Mouse (Mus musculus) neural tube, embryonic 14.5 days (tissue): ENCODE measurements at regions not wholly inside any gene's neighbourhood (a gene's known extent, or its start where the extent isn't known, plus 50 kb on each side); places are given as distances from the start of the nearest gene placed in this dataset.

Source experiments
- ATAC-seq: fragments of 200-750 bp; cut with Nextera tagmentation; 2 replicates; pipeline ENCODE4 v1.8.0; 2017; ENCODE audit warnings: low read depth, mild to moderate bottlenecking, moderate TSS enrichment, moderate library complexity
- H3K27ac ChIP-seq: fragments of 300-500 bp; sonication (generic); 2 replicates; pipeline ENCODE4 v1.5.1; 2014; ENCODE audit warnings: low read depth, mild to moderate bottlenecking, control low read depth, low read length, moderate library complexity, mixed read lengths
- H3K27me3 ChIP-seq: fragments of 300-500 bp; sonication (generic); 2 replicates; pipeline ENCODE4 v1.6.1; 2014; ENCODE audit warnings: low read length; ENCODE audit not compliant: control insufficient read depth, insufficient read depth
- H3K36me3 ChIP-seq: fragments of 300-500 bp; sonication (generic); 2 replicates; pipeline ENCODE4 v1.6.1; 2014; ENCODE audit warnings: low read length, mixed read lengths; ENCODE audit not compliant: control insufficient read depth, insufficient read depth
- H3K4me1 ChIP-seq: fragments of 300-500 bp; sonication (generic); 2 replicates; pipeline ENCODE4 v1.6.1; 2014; ENCODE audit warnings: low read length; ENCODE audit not compliant: control insufficient read depth, insufficient read depth
- H3K4me2 ChIP-seq: fragments of 300-500 bp; sonication (generic); 2 replicates; pipeline ENCODE4 v1.6.1; 2014; ENCODE audit warnings: mild to moderate bottlenecking, low read depth, low read length, control low read depth
- H3K4me3 ChIP-seq: fragments of 300-500 bp; sonication (generic); 2 replicates; pipeline ENCODE4 v1.5.1; 2014; ENCODE audit warnings: low read depth, low read length, control low read depth, mixed read lengths
- H3K9ac ChIP-seq: fragments of 300-500 bp; sonication (generic); replicated peaks from 2 replicates; pipeline ENCODE4 v1.6.1; 2014; ENCODE audit warnings: low read depth, mild to moderate bottlenecking, control low read depth, low read length, mixed read lengths
- H3K9me3 ChIP-seq: fragments of 300-500 bp; sonication (generic); 2 replicates; pipeline ENCODE4 v1.6.1; 2016; ENCODE audit warnings: low read length; ENCODE audit not compliant: control insufficient read depth
- WGBS: fragments of 180-500 bp; shearing (Covaris S2); extraction: QIAGEN DNeasy Blood & Tissue Kit; methylation state at CpG from one replicate; pipeline ENCODE4 v1.1.7; 2014; 5-methylcytosine and 5-hydroxymethylcytosine counted together

- Histone ChIP-seq H3K4me3 (no peak overlapping the region), H3K9me3 (no peaks in the 10 kb centered on the region), H3K36me3 (no peaks in the 10 kb centered on the region), H3K9ac (no peak overlapping the region), H3K4me1 (no peaks in the 10 kb centered on the region), H3K4me2 (no peak overlapping the region), H3K27me3 (no peaks in the 10 kb centered on the region), H3K27ac (no peak overlapping the region)
- no peak for ATAC-seq
Observed at GRCm38 (mm10) chr6:98731010-98731530, 388.5 kb upstream of the Gm765 start.

DNA sequence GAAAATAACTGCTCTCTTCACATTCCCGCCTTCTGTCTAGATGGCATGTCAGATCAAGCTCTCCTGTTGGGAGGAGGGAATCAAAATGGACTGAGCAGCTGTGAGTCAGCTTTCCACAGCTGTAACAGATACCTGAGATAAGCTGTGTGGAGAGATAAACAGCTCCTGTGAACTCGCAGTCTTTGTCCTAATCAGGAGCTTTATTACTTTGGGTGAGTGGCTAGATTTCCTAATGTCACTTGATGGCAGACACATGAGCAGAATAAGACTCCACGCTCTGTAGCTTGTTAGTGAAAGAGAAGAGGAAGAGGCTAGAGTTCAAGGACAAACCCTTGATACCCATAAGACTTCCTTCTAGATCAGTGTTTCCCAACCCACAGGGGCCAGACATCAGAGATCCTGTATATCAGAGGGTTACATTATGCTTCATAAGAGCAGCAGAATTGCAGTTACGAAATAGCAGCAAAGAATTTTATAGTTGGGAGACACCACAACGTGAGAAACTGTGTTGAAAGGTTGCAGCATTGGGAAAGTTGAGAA lies 384.1 kb upstream of the Gm765 start:
- Histone ChIP-seq H3K27ac (no peak overlapping the region), H3K9me3 (no peaks in the 10 kb centered on the region), H3K9ac (no peak overlapping the region), H3K27me3 (no peaks in the 10 kb centered on the region), H3K4me1 (no peaks in the 10 kb centered on the region), H3K4me2 (no peak overlapping the region), H3K4me3 (no peak overlapping the region), H3K36me3 (no peaks in the 10 kb centered on the region)
- no peak for ATAC-seq
- 84% methylated on average over 5 of the region's 5 CpGs for WGBS

DNA sequence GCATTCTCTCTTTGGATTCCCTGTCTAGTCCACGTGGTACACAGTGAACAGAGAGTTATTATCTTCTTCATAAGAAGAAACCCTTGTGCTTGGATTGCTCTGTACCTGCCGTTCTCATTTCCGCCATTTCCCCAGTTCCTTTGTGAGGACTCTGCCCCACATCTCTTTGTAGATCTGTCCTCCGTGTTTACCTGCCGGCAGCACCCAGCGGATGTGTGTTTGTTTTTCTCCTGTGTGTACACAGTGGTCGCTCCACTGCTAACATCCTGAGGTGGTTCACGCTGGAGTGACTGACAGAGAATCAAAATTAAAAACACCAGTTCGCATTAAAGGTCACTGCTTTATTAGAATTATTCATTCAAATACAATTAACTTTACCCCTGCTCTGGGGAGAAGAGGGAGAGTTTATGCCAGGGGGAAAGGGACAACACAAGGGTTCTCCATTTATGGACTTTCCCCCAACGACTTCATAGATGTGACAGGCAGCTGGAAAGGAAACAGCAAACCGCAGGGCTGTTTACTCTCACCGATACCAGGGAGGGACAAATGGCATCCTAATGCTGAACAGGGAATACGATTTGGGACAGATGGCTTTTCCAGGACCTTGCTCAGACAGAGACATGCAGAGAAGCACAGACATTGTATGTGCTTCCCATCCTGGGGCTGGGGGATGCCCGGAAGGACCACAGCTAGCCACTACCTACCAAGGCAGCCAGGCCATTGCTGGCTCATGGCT lies 362.5 kb upstream of the Gm765 start:
- Histone ChIP-seq H3K36me3 (no peaks in the 10 kb centered on the region), H3K4me3 (no peak overlapping the region), H3K27ac (no peak overlapping the region), H3K9ac (no peak overlapping the region), H3K4me2 (no peak overlapping the region), H3K4me1 (no peaks in the 10 kb centered on the region), H3K27me3 (no peaks in the 10 kb centered on the region), H3K9me3 (no peaks in the 10 kb centered on the region)
- no peak for ATAC-seq
- 76% methylated on average over 14 of the region's 14 CpGs for WGBS

- H3K4me3 ChIP-seq: no peak overlapping the region
- H3K36me3 ChIP-seq: no peaks in the 10 kb centered on the region
- no peak for ATAC-seq
- H3K27me3 ChIP-seq: no peaks in the 10 kb centered on the region
- H3K4me2 ChIP-seq: no peak overlapping the region
- H3K27ac ChIP-seq: no peak overlapping the region
- WGBS: 78% methylated on average over 7 of the region's 7 CpGs
- H3K9me3 ChIP-seq: no peaks in the 10 kb centered on the region
- H3K4me1 ChIP-seq: no peaks in the 10 kb centered on the region
- H3K9ac ChIP-seq: no peak overlapping the region
Observed at GRCm38 (mm10) chr6:98697571-98697970, 355.0 kb upstream of the Gm765 start.

DNA sequence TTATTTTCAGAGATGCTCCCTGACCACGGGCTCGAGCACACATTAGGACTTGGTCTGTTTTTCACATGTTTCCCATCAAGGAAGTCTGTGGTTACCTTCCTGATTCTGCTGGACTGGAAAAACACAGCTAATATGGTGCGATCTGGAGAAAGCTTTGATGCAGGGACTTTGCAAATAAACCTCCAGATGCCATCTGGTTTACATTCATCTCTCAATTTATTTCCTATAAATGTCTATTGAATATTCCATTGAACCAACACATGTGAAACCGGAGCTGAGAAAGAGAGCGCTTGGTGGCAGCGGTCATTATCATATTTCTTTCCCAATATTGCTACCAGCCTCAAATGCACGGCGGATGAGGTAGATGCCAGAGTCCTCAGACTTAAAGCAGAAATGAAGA lies 350.9 kb upstream of the Gm765 start:
- H3K4me2 ChIP-seq: no peak overlapping the region
- H3K4me3 ChIP-seq: no peak overlapping the region
- H3K36me3 ChIP-seq: no peaks in the 10 kb centered on the region
- no peaks in the 10 kb centered on the region for H3K9me3 ChIP-seq
- no peak overlapping the region for H3K27ac ChIP-seq
- H3K4me1 ChIP-seq: no peaks in the 10 kb centered on the region
- WGBS: 70% methylated on average over 8 of the region's 8 CpGs
- H3K9ac ChIP-seq: no peak overlapping the region
- ATAC-seq: no peak
- H3K27me3 ChIP-seq: no peaks in the 10 kb centered on the region

GRCm38 (mm10) chr6:98690133-98690532 lies 347.6 kb upstream of the Gm765 start:
- Histone ChIP-seq H3K4me3 (no peak overlapping the region), H3K4me2 (no peak overlapping the region), H3K4me1 (no peaks in the 10 kb centered on the region), H3K27ac (no peak overlapping the region), H3K36me3 (no peaks in the 10 kb centered on the region), H3K9me3 (no peaks in the 10 kb centered on the region), H3K9ac (no peak overlapping the region), H3K27me3 (no peaks in the 10 kb centered on the region)
- WGBS: 54% methylated on average over 9 of the region's 9 CpGs
- no peak for ATAC-seq

DNA sequence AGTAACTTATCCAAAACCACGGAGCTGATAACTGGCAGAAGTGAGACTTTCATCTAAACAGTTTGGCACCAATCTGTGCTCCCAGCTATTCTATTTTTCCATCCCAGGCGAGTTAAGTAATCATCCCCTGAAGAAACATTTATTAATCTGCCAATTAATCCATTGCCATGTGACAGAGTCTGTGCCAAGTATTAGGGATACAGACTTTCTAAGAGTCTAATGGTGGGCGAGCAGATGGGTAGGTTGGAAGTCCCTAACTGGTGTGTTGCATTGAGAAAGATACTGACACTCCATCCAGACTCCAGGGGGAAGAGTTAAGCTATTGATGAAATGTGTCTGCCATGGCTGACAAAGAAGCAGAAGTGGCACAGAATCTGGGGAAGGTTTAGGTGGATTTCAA lies 346.8 kb upstream of the Gm765 start:
- Histone ChIP-seq H3K27me3 (no peaks in the 10 kb centered on the region), H3K4me3 (no peak overlapping the region), H3K4me1 (no peaks in the 10 kb centered on the region), H3K9ac (no peak overlapping the region), H3K27ac (no peak overlapping the region), H3K9me3 (no peaks in the 10 kb centered on the region), H3K4me2 (no peak overlapping the region), H3K36me3 (no peaks in the 10 kb centered on the region)
- WGBS: 75% methylated on average over 3 of the region's 3 CpGs
- ATAC-seq: no peak

DNA sequence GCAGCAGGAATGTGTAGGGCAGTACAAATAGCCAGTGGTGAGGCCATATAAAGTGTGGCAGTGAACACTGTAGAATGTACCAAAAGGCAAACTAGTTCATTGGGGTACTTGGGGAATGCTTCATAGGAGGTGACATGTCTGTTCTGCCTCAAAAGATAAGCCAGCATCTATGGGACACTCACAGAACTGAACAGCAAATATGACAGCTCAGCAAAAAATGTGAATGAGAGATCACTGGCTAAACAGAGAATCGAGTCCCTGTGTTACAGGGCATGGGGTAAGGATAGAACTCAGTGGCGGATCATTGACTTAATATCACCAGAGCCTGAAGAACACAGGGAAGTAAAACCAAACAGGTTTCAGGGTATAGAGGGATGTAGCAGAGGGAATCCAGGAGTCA lies 346.1 kb upstream of the Gm765 start:
- H3K4me3 ChIP-seq: no peak overlapping the region
- no peaks in the 10 kb centered on the region for H3K36me3 ChIP-seq
- H3K4me2 ChIP-seq: no peak overlapping the region
- no peaks in the 10 kb centered on the region for H3K27me3 ChIP-seq
- H3K27ac ChIP-seq: no peak overlapping the region
- no peaks in the 10 kb centered on the region for H3K9me3 ChIP-seq
- no peaks in the 10 kb centered on the region for H3K4me1 ChIP-seq
- 95% methylated on average over 2 of the region's 2 CpGs for WGBS
- no peak overlapping the region for H3K9ac ChIP-seq
- ATAC-seq: no peak

- H3K27me3 ChIP-seq: no peaks in the 10 kb centered on the region
- no peak overlapping the region for H3K9ac ChIP-seq
- no peak overlapping the region for H3K4me3 ChIP-seq
- no peaks in the 10 kb centered on the region for H3K9me3 ChIP-seq
- no peak overlapping the region for H3K27ac ChIP-seq
- 16% methylated on average over 11 of the region's 11 CpGs for WGBS
- no peak overlapping the region for H3K4me2 ChIP-seq
- ATAC-seq: no peak
- no peaks in the 10 kb centered on the region for H3K36me3 ChIP-seq
- H3K4me1 ChIP-seq: no peaks in the 10 kb centered on the region
Observed at GRCm38 (mm10) chr6:98666388-98666989, 323.9 kb upstream of the Gm765 start.
